Mouse (Mus musculus) myocyte (in vitro differentiated cells): ENCODE measurements around the gene Macrod2. TPM values are rescaled to one million over a fixed set of nuclear protein-coding genes. Genes with fewer than 3 reads are reported as not detected.

Source experiments
- H3K27me3 ChIP-seq: one replicate; pipeline ENCODE4 v1.6.1; 2011; ENCODE audit not compliant: control insufficient read depth, insufficient read depth, insufficient read length
- H3K36me3 ChIP-seq: one replicate; pipeline ENCODE4 v1.6.1; 2011; ENCODE audit not compliant: control insufficient read depth, insufficient read depth
- H3K4me2 ChIP-seq: one replicate; pipeline ENCODE4 v1.6.1; 2011; ENCODE audit warnings: low read depth, control low read depth
- H3K4me3 ChIP-seq: one replicate; pipeline ENCODE4 v1.5.1; 2011; ENCODE audit warnings: mild to moderate bottlenecking, control low read depth, moderate library complexity
- H3K79me2 ChIP-seq: one replicate; pipeline ENCODE4 v1.6.1; 2011; ENCODE audit not compliant: control insufficient read depth, insufficient read depth
- H3ac ChIP-seq: one replicate; pipeline ENCODE4 v1.6.1; 2011; ENCODE audit not compliant: control insufficient read depth, insufficient read length
- CEBPB ChIP-seq: IDR thresholded peaks from 2 replicates; pipeline ENCODE4 v1.6.1; 2011; ENCODE audit warnings: mild to moderate bottlenecking, moderate library complexity; ENCODE audit not compliant: poor library complexity, insufficient read depth, severe bottlenecking
- E2F4 ChIP-seq: IDR thresholded peaks from one replicate; pipeline ENCODE4 v1.6.1; 2011; ENCODE audit warnings: mild to moderate bottlenecking, control low read depth, moderate library complexity; ENCODE audit not compliant: insufficient read depth
- MAX ChIP-seq: IDR thresholded peaks from one replicate; pipeline ENCODE4 v1.6.1; 2011; ENCODE audit warnings: low read depth, mild to moderate bottlenecking, control low read depth
- MYOD1 ChIP-seq, 3 experiments: IDR thresholded peaks; one replicate each; pipeline ENCODE4 v1.6.1; 2011; ENCODE audit warnings: control low read depth in 2 of 3, low read depth in 2 of 3, mild to moderate bottlenecking in 2 of 3, moderate library complexity in 1 of 3; ENCODE audit not compliant: insufficient read length in 2 of 3, control insufficient read depth in 1 of 3
- MYOG ChIP-seq, 3 experiments: IDR thresholded peaks; one replicate each; pipeline ENCODE4 v1.6.1; 2011; ENCODE audit warnings: control low read depth in 2 of 3, low read depth in 2 of 3, mild to moderate bottlenecking in 2 of 3; ENCODE audit not compliant: insufficient read length in 2 of 3, control insufficient read depth in 1 of 3, insufficient read depth in 1 of 3
- POLR2A ChIP-seq: IDR thresholded peaks from one replicate; pipeline ENCODE4 v1.6.1; 2011; ENCODE audit warnings: low read depth, mild to moderate bottlenecking, control low read depth, moderate library complexity; ENCODE audit not compliant: insufficient read length
- POLR2AphosphoS2 ChIP-seq: IDR thresholded peaks from one replicate; pipeline ENCODE4 v1.6.1; 2011; ENCODE audit warnings: low read depth, control low read depth; ENCODE audit not compliant: insufficient read length
- REST ChIP-seq: IDR thresholded peaks from one replicate; pipeline ENCODE4 v1.6.1; 2011; ENCODE audit warnings: mild to moderate bottlenecking, control low read depth, moderate library complexity; ENCODE audit not compliant: insufficient read depth, insufficient read length
- SRF ChIP-seq: IDR thresholded peaks from one replicate; pipeline ENCODE4 v1.6.1; 2011; ENCODE audit warnings: low read depth; ENCODE audit not compliant: control insufficient read depth, insufficient read length
- TCF12 ChIP-seq: IDR thresholded peaks from one replicate; pipeline ENCODE4 v1.6.1; 2011; ENCODE audit warnings: mild to moderate bottlenecking, control low read depth; ENCODE audit not compliant: poor library complexity, insufficient read depth, severe bottlenecking
- TCF3 ChIP-seq: IDR thresholded peaks from one replicate; pipeline ENCODE4 v1.6.1; 2011; ENCODE audit warnings: low read depth, control low read depth; ENCODE audit not compliant: insufficient read length
- USF1 ChIP-seq: IDR thresholded peaks from one replicate; pipeline ENCODE4 v1.6.1; 2011; ENCODE audit warnings: low read depth, mild to moderate bottlenecking, control low read depth, moderate library complexity
- polyA plus RNA-seq: library from polyadenylated mRNA; unstranded; fragments of >200 nt; fragmentation: generic; extraction: Trizol; gene quantifications from one replicate; pipeline ENCODE4 v1.2.1, GENCODE M21; 2012; ENCODE audit warnings: missing spikeins

The Macrod2 gene
- polyA plus RNA-seq, 1 experiment: 0.96 TPM

- H3K4me3 ChIP-seq: no peak overlapping the region
- no peaks in the 10 kb centered on the region for H3K27me3 ChIP-seq
- TF ChIP-seq CEBPB: no peak
- TF ChIP-seq POLR2AphosphoS2: no peak
- no peak for TF ChIP-seq MYOD1 (IDR thresholded peaks at IDR 0.05; ENCODE audit: control insufficient read depth in 1 of 3, insufficient read length in 2 of 3, low read depth in 2 of 3)
- no peak for TF ChIP-seq TCF3
- no peak for TF ChIP-seq REST
- H3K79me2 ChIP-seq: no peaks in the 10 kb centered on the region
- no peaks in the 10 kb centered on the region for H3K36me3 ChIP-seq
- H3K4me2 ChIP-seq: no peak overlapping the region
- no peak overlapping the region for H3ac ChIP-seq
Measured at GRCm38 (mm10) chr2:141266591-141266990, 871.5 kb downstream of the Macrod2 start.

GRCm38 (mm10) chr2:141271541-141271940 lies 876.4 kb downstream of the Macrod2 start:
- Histone ChIP-seq H3K36me3 (no peaks in the 10 kb centered on the region), H3K79me2 (no peaks in the 10 kb centered on the region), H3K27me3 (no peaks in the 10 kb centered on the region), H3K4me2 (no peak overlapping the region), H3ac (no peak overlapping the region), H3K4me3 (no peak overlapping the region)
- TF ChIP-seq CEBPB (peak; percentile 53; the same call in 1 of the 2 replicates), MYOG (IDR thresholded peaks at IDR 0.05; ENCODE audit: control insufficient read depth in 1 of 3, insufficient read depth in 1 of 3, insufficient read length in 2 of 3, low read depth in 2 of 3) (peak in 1 of 3 experiments; percentile 43), MYOD1 (IDR thresholded peaks at IDR 0.05; ENCODE audit: control insufficient read depth in 1 of 3, insufficient read length in 2 of 3, low read depth in 2 of 3) (peak in 2 of 3 experiments; percentile 33 to 74), TCF12 (no peak), USF1 (no peak)

GRCm38 (mm10) chr2:141272966-141273365 lies 877.9 kb downstream of the Macrod2 start:
- no peaks in the 10 kb centered on the region for H3K27me3 ChIP-seq
- no peaks in the 10 kb centered on the region for H3K79me2 ChIP-seq
- TF ChIP-seq E2F4 (no peak), SRF (no peak), MYOD1 (IDR thresholded peaks at IDR 0.05; ENCODE audit: control insufficient read depth in 1 of 3, insufficient read length in 2 of 3, low read depth in 2 of 3) (no peak), MAX (no peak), POLR2AphosphoS2 (no peak), POLR2A (no peak), TCF12 (no peak), USF1 (no peak), MYOG (IDR thresholded peaks at IDR 0.05; ENCODE audit: control insufficient read depth in 1 of 3, insufficient read depth in 1 of 3, insufficient read length in 2 of 3, low read depth in 2 of 3) (no peak)
- no peak overlapping the region for H3K4me3 ChIP-seq
- H3ac ChIP-seq: no peak overlapping the region
- H3K36me3 ChIP-seq: no peaks in the 10 kb centered on the region
- H3K4me2 ChIP-seq: no peak overlapping the region

GRCm38 (mm10) chr2:141274262-141274661 lies 879.2 kb downstream of the Macrod2 start:
- no peaks in the 10 kb centered on the region for H3K79me2 ChIP-seq
- no peaks in the 10 kb centered on the region for H3K36me3 ChIP-seq
- no peak overlapping the region for H3K4me2 ChIP-seq
- no peak overlapping the region for H3ac ChIP-seq
- no peak for TF ChIP-seq MAX
- TF ChIP-seq USF1: peak; percentile 82
- no peak for TF ChIP-seq MYOD1 (IDR thresholded peaks at IDR 0.05; ENCODE audit: control insufficient read depth in 1 of 3, insufficient read length in 2 of 3, low read depth in 2 of 3)
- no peak for TF ChIP-seq POLR2AphosphoS2
- no peaks in the 10 kb centered on the region for H3K27me3 ChIP-seq
- H3K4me3 ChIP-seq: no peak overlapping the region

- no peak overlapping the region for H3K4me2 ChIP-seq
- no peak overlapping the region for H3ac ChIP-seq
- TF ChIP-seq MYOG (IDR thresholded peaks at IDR 0.05; ENCODE audit: control insufficient read depth in 1 of 3, insufficient read depth in 1 of 3, insufficient read length in 2 of 3, low read depth in 2 of 3) (no peak), POLR2A (no peak)
- no peaks in the 10 kb centered on the region for H3K79me2 ChIP-seq
- H3K36me3 ChIP-seq: no peaks in the 10 kb centered on the region
- no peak overlapping the region for H3K4me3 ChIP-seq
- H3K27me3 ChIP-seq: no peaks in the 10 kb centered on the region
Measured at GRCm38 (mm10) chr2:141279130-141279698, 884.1 kb downstream of the Macrod2 start.

GRCm38 (mm10) chr2:141280817-141281216 lies 885.7 kb downstream of the Macrod2 start:
- TF ChIP-seq POLR2AphosphoS2: no peak
- no peak for TF ChIP-seq TCF12
- no peak for TF ChIP-seq CEBPB
- no peak for TF ChIP-seq TCF3
- TF ChIP-seq MYOG (IDR thresholded peaks at IDR 0.05; ENCODE audit: control insufficient read depth in 1 of 3, insufficient read depth in 1 of 3, insufficient read length in 2 of 3, low read depth in 2 of 3): no peak
- Histone ChIP-seq H3K4me3 (no peak overlapping the region), H3K36me3 (no peaks in the 10 kb centered on the region), H3K4me2 (no peak overlapping the region), H3K27me3 (no peaks in the 10 kb centered on the region), H3ac (no peak overlapping the region), H3K79me2 (no peaks in the 10 kb centered on the region)
